Mouse (Mus musculus) kidney, adult 18-20 months (tissue): ENCODE data around the gene Cldn10.
A peak's percentile ranks its signal among the peaks of the same experiment; 100 is the strongest.

ENCODE experiments used
- DNase-seq: peaks from one replicate; pipeline ENCODE4 v3.0.0; 2021

Cldn10 gene

DNA sequence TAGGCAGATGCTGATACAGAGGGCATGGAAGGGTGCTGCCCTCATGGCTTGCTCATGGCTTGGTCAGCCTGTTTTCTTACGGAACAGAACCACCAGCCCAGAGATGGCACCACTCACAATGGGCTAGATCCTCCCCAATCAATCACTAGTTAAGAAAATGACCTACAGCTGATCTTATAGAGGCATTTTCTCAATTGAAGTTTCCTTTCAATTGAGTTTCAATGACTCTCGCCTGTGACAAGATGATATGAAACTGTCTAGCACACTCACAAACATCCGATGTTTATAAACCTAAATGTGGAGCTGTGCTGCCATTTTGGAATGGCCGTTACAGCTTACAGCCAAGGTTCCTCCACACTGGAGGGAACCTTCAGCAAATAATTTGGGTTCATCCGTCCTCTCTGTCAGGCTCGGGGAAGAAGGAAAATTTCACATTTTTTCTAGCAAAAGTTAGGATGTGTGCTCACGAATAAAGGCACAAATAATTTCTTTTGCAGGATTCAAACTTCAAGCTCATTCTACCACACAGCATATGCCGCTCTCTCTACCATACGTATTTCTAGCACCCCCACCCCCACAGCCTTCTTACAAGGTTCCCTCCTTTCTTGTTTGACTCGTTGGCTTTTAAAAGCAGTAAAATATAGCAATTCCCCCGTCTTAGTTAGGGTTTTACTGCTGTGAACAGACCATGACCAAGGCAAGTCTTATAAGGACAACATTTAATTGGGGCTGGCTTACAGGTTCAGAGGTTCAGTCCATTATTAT is 41.8 kb downstream of the Cldn10 start:
- DNase-seq, result no peak

DNA sequence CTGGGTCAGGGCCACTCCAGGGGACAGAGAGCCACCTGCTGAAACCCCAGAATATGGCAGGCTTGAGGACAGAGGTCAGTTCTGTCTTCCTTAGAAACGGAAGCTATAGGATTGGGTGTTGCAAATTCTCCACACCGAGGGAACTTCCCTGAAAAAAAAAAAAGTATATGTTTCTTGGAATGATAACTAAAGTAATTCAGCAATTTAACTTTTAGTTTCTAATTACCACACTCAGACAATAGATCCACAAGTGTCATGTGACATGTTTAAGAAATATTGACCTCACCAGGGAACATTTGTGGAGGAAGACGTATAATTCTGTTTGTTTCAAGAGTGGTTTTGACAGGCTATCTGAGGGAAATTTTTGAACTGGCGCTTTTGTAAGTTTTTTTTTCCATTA is 43.9 kb downstream of the Cldn10 start:
- no peak for DNase-seq

DNA sequence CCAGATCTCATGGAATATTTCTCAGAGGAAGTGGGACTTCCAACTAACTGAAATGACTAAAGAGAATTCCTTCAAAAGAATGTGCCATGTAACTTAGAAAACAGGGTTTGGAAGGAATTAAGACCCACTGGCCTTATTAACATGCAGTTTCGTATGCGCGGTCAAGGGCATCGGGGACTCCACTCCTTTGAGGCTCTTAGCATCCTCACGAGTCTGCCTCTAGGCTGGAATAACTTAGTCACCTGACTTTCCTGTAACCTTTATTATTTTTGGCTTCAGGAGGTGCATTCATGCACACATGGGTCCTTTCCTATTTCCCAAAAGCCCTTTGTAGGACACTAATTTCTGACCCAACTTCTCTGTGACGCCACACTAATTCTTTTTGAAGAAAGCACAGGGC is 45.5 kb downstream of the Cldn10 start:
- no peak for DNase-seq

DNA sequence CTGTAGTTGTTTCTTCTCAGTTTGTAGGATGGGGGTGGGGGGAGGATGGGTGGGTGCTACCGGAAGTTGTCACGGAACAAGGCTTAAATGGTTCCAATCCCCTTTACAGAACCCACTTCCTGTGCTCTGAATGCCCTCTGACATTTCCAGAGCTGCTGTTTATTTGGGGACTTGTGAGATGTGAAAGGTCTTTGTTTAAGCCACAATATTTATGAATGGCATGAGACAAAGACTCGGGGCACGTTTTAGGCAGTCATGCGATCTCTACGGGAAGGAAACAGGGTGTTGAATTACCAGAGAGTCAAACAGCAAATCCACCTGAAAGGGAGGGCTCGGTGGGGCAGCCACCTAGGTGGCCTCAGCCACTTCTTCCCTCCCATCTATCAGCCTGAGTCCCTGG is 46.6 kb downstream of the Cldn10 start:
- no peak for DNase-seq

DNA sequence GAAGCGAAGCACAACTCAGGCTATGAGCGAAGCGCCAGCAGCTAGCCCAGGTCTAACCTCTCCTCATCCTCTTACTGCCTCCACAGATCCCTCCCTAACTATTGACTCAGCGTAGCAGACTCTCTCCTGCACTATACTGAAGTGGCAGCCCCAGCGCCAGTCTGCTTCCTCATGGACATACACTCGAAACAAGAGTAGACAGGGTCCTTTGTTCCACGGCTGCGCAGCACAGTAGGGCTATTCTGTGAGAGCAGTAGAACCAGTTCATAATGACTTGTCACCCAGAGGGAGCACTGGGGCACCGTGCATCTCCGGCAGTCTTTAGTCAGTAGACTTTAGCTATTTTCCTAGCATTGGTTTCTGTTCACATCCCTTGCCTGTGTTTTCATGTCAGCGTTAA is 48.4 kb downstream of the Cldn10 start:
- no peak for DNase-seq

DNA sequence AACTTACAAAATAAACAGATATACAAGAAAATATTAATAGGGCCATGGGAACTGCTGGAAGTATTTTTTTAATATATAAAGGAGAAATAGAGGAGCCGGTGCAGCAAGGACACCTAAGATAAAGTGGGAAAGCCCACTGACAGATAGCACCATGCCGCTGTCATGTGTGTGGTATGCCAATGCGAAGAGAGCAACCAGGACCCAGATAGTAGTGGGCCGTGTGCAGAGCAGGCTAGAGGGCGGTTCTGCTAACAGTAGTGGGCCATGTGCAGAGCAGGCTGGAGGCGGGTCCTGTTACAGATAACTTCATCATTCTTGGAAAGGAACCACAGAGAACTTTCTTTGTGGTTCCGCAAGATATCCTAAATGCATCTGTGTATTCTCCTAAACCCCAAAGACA is 49.0 kb downstream of the Cldn10 start:
- no peak for DNase-seq

DNA sequence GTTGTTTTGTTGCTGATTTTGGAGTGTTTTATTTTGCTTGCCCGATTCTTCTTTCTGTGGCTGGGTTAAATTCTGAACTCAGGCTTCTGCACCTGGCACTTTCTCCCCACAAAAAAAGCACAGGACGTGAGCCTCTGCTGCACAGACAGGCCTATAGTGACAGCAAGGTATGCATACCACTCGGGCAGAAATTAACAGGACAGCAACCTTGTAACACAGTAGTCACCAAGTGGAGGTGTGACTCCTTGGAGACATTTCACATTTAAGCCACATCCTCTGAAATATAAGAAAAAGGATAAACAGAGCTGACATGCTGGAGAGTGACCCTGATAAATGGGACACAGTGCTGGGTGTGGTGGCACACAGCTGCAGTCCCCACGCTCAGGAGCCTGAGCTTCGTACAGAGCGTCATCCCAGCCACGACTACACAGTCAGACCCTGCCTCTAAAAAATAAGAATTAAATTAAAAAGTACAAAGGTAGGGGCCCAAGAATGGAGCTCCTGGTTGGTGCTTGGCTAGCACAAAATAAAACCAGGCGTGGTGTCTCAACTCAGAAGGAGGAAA is 50.9 kb downstream of the Cldn10 start:
- DNase-seq, result no peak

DNA sequence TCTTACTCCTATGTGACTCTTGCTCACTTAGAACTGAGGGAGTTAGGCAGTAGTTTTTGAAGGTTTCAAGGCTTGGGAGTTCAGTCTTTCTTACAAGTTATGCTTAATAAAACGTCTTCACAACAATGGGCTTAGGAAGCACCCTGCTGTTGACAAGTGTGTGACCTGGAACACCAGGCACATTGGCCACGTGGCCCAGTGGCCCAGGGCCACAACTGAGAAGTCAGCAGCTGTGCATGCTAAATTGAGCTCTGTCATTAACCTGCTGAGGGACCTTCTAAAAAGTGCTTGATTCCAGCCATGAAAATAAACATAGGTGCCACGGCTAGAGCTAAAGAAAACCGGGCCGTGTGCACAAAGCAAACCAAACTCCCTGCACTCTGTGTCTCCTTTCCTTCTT is 51.7 kb downstream of the Cldn10 start:
- DNase-seq, result peak; percentile 55

DNA sequence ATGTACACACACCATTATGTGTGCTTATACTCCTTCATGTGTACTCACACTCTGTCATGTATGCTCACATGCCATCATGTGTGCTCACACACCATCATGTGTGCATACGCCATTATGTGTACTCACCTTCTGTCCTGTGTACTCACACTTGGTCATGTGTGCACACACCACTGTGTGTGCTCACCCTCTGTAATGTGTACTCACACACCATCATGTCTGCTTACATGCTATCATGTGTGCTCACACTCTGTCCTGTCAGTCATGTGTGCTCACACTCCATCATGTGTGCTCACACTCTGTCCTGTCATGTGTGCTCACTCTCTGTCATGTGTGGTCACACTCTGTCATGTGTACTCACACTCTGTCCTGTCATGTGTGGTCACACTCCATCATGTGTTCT is 52.3 kb downstream of the Cldn10 start:
- no peak for DNase-seq

DNA sequence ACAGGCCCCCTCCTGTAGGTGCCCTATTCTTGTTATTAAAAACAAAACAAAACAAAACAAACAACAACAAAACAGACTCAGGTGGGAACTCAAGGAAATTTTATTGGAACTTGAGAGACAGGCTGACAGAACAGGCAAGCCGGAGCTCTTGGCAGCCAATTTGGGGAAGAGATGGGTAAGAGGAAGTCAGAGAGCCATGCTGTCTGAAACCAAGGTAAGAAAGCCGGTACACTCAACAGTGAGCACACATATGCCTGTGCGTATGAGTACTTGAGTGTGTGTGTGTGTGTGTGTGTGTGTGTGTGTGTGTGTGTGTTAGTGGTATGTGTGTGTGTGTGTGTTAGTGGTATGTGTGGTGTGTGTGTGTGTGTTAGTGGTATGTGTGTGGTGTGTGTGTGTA is 54.6 kb downstream of the Cldn10 start:
- DNase-seq, result no peak

DNA sequence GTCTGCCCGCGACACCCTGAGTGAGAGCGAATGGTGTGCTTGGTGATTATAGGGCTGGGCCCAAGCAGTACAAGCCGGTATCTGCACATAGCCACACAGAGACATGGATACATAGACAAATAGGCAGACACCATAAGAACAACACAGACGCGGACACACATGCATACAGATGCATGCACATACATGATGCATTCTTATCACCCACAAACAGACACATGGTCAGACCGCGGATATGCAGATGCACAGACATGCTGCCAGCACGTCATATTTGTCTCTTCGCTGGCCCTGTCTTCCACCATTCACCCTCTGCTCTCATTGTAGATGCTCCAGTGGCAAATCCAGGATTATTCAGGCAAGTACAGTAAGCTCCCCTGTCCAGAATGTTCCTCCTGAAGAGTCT is 59.1 kb downstream of the Cldn10 start:
- DNase-seq, result no peak

DNA sequence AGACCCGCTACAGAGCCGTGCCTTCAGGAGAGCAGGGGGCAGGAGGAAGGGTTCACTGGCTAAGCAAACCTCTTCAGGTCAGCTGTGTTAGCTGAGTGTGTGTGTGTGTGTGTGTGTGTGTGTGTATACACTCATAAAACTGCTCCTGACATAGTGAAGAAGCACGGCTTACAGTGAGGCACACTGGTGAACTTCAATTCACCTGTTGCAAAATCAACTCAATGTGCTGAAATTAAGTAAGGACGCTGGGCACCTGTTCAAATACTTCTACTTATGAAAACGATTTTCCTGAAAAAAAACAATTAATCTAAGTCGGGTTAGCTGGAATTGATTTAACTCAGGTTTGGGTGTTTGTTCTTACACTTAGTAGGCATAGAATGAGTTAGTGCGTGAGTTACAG is 60.5 kb downstream of the Cldn10 start:
- no peak for DNase-seq

DNA sequence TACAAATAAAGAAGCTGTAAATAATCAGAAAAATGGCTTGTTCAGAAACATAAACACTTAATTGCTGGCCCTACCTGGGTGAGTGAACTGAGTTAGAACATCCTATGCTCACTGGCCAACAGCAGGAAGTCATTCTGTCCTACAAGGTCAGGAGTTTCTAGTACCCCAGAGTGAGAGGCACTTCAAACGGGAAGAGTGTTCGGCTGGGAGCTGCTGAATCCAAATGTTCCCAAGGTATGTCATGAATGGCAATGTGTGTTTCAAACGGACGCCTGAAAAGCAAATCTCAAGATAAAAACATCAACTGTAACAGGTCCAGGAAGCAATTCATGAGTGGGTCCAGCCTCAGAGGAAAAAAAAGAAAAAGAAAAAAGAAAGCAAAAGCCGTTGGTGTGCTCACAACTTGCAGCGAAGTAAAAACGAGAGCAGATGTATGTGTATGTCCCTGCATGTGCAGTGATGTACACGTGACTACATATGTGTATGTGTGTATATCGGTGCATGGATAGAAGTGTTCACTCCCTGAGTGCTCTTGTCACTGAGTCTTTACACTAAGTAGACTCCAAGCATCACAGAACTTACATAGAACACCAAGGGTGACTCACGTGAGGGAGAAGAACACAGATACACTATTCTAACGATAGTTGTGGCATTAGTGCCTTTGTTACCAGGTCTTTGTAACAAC is 62.4 kb downstream of the Cldn10 start:
- no peak for DNase-seq

DNA sequence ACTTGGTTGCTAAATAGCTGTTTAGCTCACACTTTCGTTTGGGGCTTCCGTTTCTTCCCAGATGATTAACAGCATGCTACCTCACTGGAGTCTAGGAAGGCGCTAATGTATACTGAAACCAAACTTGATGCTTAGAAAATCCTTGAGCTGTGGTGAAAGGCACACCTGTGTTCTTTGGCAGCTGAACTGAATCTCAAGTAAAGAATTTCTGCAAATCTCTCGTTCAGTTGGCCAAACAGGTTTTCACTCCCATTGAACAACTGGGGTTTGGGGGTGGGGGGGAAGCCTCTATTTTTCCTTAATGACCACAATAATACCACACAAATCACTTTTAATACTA is 63.0 kb downstream of the Cldn10 start:
- DNase-seq, result no peak

DNA sequence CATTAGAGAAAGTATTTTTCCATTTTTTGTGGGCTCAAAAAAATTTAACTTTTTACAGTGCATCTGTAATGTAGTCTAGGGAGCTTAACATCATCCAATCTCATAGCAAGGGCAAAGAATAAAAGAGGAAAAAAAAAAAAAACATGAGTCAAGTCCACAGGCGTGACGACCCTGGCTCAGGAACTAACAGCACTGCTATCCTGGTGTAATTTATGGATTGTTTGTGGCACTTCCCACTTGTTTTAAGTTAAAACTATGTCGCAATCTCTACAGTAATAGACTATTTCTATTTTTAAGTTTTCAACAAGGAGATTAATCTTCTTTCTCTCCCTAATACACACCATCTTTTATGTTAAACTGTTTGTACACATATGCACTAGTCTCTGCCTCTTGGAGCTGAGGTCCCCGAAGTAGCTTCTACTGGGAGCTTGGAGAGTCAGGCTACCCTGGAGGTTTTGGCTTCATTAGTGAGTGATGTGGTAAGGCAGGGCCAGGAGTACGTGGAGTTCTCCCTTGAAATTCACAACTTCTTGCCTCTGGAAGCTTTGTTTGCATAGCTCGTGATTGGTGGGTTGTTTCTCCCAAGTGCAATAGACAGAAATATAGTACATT is 63.9 kb downstream of the Cldn10 start:
- DNase-seq, result no peak

DNA sequence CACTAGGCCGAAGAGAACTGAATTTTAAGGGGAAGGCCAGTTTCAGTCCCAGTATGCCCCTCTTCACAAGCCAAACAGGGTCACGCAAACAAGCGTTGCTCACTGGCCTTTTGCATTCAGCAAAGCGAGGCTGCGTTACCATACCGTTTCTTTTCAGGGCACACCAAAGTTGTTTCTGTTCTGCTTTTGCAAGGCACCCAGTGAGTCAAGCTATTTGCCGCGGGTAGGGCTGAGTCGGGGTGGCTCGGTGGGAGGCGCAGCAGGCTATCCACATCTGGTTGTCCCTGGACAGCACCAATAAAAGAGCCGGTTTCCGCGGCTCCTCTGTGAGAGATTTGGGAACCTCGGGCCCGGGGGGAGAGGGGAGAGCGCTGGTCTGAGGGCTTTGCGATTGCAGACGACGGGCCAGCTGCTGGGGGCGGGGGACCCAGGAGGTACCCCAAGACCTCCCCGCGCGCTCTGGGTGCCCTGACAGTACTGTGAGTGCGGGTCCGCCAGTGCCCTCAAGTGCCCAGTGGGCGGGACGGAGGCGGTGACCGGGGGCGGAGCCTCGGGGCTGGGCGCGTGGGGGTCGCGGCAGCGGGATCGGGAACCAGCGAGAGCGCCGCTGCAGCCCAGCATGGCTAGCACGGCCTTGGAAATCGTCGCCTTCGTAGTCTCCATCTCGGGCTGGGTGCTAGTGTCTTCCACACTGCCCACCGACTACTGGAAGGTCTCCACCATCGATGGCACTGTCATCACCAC is 66.8 kb downstream of the Cldn10 start:
- peak; percentile 63 for DNase-seq

DNA sequence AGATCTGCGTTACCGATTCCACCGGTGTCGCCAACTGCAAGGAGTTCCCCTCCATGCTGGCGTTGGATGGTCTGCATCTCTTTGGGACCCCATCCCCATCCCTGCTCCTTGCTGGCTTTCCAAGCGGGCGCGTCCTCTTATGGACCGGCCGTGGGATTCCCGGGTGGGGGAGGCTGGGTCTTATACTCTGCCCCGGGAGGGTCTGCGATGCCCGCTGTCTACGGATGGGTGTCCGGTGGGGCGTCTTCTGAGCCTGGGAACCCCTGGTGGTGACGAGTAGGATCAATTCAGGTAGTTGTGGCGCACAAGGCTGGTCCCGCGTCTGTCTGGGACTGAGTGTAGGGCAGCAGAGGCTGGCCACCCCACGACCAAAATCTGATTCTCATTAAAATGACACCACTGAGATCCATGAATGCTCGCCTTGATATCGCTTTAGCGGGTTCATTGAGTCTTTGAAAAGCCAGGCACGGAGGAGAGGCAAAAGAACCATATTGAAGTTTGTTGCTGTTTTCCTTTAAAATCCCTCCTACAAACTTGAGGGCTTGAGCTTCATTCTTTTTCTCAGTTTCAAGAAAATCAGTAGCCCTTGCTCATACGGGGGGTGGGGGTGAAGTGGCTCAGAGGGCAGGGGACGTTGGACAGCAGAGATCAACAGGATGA is 67.6 kb downstream of the Cldn10 start:
- DNase-seq, result no peak

DNA sequence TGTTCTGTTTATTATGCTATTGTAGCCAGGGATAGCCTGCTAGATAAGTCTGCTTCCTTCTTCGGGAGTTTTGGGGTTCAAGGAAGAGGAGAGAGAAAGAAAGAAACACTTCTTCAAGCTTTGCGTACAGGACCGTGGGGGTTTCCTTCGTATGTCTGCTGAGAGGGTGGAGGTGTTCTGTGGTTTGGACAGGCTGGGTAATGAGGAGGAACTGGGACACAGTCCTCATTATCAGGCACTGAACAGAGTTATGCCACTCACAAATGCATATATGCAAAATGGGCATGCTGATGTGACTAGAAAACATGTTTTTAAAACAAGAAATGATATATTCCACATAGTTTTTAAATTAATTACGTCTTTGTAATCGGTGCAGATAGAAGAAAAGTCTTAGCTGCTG is 68.9 kb downstream of the Cldn10 start:
- no peak for DNase-seq

DNA sequence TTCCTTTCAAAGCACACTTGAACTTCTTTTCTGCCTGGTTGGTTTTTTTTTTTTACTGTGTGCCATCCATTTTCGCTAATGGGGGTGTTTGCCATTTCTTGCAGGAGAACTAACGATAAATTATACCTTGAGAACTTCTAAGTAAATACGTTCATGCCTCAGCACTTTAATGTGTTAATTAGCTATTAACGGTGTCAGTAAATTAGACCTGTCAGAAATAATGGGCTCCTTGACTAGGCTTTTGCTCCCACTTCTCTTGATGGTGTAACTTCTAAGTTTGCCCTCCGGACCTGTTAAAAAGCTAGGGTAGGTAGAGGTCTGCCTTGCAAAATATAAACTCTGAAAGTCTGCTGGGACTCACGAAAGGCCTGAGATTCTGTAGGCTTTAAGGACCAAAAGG is 70.6 kb downstream of the Cldn10 start:
- no peak for DNase-seq

DNA sequence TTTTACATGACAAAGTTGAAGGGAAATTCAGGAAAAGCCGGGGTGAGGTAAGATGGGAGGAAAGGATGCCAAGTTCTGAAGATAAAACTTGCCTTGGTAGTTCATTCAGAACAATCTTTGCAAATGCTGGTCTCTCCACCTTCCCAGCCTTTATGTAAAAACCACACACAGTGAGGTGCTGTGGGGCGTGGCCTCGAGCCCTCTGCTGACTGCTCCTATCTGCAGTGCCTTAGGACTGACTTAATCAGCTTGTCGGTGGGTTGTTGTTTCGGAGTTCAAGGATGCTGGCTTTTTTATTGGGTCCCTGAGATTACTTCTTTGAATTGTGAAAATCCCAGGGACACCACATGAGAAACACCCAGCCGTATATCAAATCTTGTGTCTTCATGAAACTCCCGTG is 74.5 kb downstream of the Cldn10 start:
- DNase-seq, result no peak

DNA sequence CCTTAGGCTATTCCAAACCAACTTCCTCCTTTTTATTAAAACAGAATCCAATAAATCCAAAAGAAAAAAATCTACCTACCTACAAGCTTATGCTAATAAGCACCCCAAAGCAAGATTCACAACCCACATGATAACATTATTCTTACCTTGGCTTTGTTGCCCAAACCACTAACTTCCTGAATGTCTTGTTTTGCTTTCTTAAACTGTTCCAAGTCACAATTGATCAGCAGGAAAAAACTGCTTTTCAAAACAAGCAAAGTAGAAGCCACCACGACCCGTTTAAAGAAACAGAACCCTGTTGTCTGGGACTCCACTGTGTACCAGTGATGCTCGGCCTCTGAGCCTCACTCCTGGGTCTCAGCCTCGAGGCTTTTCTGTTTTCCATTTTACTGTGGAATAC is 77.2 kb downstream of the Cldn10 start:
- no peak for DNase-seq

DNA sequence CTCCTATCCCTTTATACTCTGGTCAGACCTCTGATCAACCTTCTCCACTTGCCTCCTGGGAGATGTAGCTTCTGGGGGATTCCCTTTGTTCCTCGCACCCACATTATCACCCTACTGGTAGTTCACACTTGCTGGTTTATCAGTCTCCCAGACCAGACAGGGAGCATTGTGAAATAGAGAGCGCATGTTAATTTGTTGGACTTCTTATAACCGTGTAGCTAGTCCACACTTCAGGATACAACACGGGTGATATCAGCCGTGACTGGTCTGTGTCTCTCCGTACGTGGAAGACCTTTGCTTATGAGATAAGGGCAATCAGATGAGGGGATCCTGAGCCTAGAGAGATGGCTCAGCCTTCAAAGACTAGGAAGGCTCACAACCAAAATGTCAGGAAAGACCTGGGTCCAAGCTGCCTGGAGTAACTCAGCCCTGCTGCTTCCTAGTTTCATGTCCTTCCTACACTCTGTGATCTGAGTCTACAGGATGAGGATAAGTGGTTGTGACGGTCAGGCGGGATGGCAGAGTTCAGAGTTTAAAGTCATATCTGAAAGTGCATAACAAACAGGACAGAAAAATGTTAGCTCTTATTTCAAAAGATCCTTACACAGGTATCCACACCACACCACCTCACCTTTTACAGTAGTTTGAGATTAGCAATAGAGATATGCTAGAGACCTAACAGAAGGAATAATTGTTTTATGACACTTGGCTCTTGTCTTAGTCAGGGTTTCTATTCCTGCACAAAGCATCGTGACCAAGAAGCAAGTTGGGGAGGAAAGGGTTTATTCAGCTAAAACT is 78.5 kb downstream of the Cldn10 start:
- DNase-seq, result no peak
